Mouse (Mus musculus): ENCODE measurements at regions not wholly inside any gene's neighbourhood (a gene's known extent, or its start where the extent isn't known, plus 50 kb on each side); places are given as distances from the start of the nearest gene placed in this dataset.

DNA sequence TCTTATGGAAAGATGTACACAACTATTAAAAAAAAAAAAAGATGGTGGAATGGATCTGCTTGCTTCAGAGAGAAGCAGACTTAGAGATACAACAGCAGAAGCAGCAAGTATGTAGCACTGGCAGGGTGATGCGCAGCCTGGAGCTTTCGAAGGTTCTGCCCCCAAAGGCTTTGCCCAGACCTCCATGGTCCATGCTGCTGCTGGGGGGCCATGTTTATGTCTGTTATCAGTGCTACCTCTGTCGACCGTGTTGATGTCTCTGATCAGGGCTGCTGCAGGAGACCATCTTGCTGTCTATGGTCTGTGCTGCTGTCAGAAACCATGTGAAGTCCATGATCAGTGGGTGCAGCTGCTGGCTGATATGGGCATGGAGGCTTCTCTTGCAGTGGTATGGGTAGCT, 88.6 kb upstream of the Fam189a1 start:
- Histone ChIP-seq H3K27ac (ENCODE audit: low read depth, low read length) (no peak overlapping the region), H3K4me2 (ENCODE audit: low read depth) (no peak overlapping the region), H3K36me3 (ENCODE audit: insufficient read depth) (no peaks in the 10 kb centered on the region), H3K9ac (no peak overlapping the region), H3K4me1 (ENCODE audit: insufficient read depth) (no peaks in the 10 kb centered on the region), H3K9me3 (ENCODE audit: low read length) (no peaks in the 10 kb centered on the region), H3K27me3 (ENCODE audit: insufficient read depth, low read length) (no peaks in the 10 kb centered on the region), H3K4me3 (ENCODE audit: low read depth, low read length) (no peak overlapping the region)
- ATAC-seq (no peak), DNase-seq (no peak)
- 93% methylated on average over 4 of the region's 4 CpGs for WGBS
- no peak for TF ChIP-seq CTCF (IDR thresholded peaks at IDR 0.05; ENCODE audit: low read depth)

DNA sequence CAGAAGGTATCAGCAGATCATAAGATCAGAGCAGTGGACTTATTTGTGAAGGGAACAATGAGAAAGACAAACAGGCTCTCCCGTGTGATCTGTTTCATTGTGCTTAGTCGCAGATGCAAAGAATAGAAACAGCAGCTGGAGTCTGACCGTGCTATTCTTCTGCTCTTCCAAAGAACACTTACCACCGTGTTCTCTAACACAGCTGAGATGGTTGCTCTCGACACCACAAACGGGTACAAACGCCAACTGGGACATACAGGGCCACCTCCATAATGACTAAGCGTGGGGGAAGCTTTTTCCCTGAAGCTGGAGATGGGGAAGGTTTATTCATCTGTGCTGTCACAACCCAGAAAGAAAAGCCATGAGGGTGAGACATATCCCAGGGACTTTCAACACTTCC, 84.8 kb upstream of the Fam189a1 start:
- H3K4me2 ChIP-seq (ENCODE audit: low read depth) = no peak overlapping the region
- no peaks in the 10 kb centered on the region for H3K36me3 ChIP-seq (ENCODE audit: insufficient read depth)
- no peak overlapping the region for H3K27ac ChIP-seq (ENCODE audit: low read depth, low read length)
- no peak overlapping the region for H3K4me3 ChIP-seq (ENCODE audit: low read depth, low read length)
- ATAC-seq (no peak), DNase-seq (no peak)
- no peaks in the 10 kb centered on the region for H3K4me1 ChIP-seq (ENCODE audit: insufficient read depth)
- TF ChIP-seq CTCF (IDR thresholded peaks at IDR 0.05; ENCODE audit: low read depth) = no peak
- H3K27me3 ChIP-seq (ENCODE audit: insufficient read depth, low read length) = no peaks in the 10 kb centered on the region
- 19% methylated on average over 8 of the region's 8 CpGs for WGBS
- H3K9ac ChIP-seq = no peak overlapping the region
- no peaks in the 10 kb centered on the region for H3K9me3 ChIP-seq (ENCODE audit: low read length)

DNA sequence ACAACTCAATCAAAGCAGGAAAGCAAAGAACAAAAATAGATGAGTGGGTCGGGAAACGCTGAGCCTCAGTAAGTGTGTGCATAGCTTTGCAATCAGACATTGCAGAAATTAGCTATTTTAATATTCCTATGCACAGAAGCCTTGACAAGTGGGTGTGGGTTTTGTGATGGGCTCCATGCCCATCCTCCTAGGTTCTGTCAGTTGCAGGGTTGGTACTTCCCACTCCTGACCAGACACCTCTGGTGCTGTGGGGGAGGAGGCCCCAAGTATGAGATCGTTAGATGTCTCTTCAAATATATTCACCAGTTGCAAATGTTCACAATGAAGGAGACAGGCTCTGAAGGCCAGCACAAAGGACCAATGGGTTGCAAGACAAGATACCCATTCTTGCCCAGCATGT, 79.3 kb upstream of the Fam189a1 start:
- DNase-seq (no peak), ATAC-seq (no peak)
- H3K27ac ChIP-seq (ENCODE audit: low read depth, low read length) = no peak overlapping the region
- H3K9me3 ChIP-seq (ENCODE audit: low read length) = no peaks in the 10 kb centered on the region
- no peak for TF ChIP-seq CTCF (IDR thresholded peaks at IDR 0.05; ENCODE audit: low read depth)
- H3K36me3 ChIP-seq (ENCODE audit: insufficient read depth) = no peaks in the 10 kb centered on the region
- 78% methylated on average over 3 of the region's 3 CpGs for WGBS
- no peak overlapping the region for H3K4me2 ChIP-seq (ENCODE audit: low read depth)
- no peaks in the 10 kb centered on the region for H3K27me3 ChIP-seq (ENCODE audit: insufficient read depth, low read length)
- no peak overlapping the region for H3K9ac ChIP-seq
- no peak overlapping the region for H3K4me3 ChIP-seq (ENCODE audit: low read depth, low read length)
- H3K4me1 ChIP-seq (ENCODE audit: insufficient read depth) = no peaks in the 10 kb centered on the region

DNA sequence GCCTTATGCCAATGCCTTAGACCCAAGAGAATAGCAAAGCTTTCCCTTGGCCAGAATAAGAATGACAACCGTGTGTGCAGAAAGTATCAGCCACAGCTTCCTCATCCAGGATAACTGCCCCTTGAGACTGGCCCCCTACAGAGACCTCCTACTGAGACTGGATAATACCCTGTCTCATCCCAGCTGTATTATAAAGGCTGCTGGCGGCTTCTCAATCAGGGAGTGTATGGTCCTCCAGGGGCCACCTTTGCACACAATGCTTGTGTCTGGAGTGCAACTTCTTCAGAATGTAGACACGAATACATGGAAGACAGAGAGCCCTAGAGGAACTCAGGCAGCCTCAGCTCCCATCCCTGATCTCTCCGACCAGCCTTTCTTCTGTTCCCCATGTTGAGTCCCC, 77.3 kb upstream of the Fam189a1 start:
- DNase-seq (no peak), ATAC-seq (no peak)
- no peaks in the 10 kb centered on the region for H3K9me3 ChIP-seq (ENCODE audit: low read length)
- H3K36me3 ChIP-seq (ENCODE audit: insufficient read depth) = no peaks in the 10 kb centered on the region
- no peak overlapping the region for H3K4me2 ChIP-seq (ENCODE audit: low read depth)
- H3K4me1 ChIP-seq (ENCODE audit: insufficient read depth) = no peaks in the 10 kb centered on the region
- H3K4me3 ChIP-seq (ENCODE audit: low read depth, low read length) = no peak overlapping the region
- no peaks in the 10 kb centered on the region for H3K27me3 ChIP-seq (ENCODE audit: insufficient read depth, low read length)
- WGBS = 39% methylated on average over 4 of the region's 4 CpGs
- H3K27ac ChIP-seq (ENCODE audit: low read depth, low read length) = no peak overlapping the region
- H3K9ac ChIP-seq = no peak overlapping the region
- no peak for TF ChIP-seq CTCF (IDR thresholded peaks at IDR 0.05; ENCODE audit: low read depth)

DNA sequence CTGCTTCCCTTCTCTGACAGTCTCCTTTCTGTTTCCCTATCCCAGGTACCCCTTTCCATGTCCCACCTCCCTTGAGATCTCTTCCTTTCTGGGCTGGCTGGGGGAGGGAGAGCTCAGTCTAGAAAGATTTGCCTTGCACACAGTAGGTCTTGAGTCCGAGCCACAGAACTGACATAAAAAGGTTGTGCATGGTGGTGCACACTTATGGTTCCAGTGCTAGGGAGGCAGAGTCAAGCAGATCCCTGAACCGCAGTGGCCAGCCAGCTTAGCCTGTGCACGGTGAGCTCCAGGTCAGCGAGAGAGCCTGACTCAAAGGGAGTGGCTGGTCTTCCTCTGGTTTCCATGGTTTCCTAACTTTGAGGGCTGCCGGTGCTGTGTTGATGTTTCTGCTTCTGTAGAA, 72.9 kb upstream of the Fam189a1 start:
- Histone ChIP-seq H3K27ac (ENCODE audit: low read depth, low read length) (no peak overlapping the region), H3K9ac (no peak overlapping the region), H3K9me3 (ENCODE audit: low read length) (no peaks in the 10 kb centered on the region), H3K4me1 (ENCODE audit: insufficient read depth) (no peaks in the 10 kb centered on the region), H3K4me2 (ENCODE audit: low read depth) (no peak overlapping the region), H3K27me3 (ENCODE audit: insufficient read depth, low read length) (no peaks in the 10 kb centered on the region), H3K36me3 (ENCODE audit: insufficient read depth) (no peaks in the 10 kb centered on the region), H3K4me3 (ENCODE audit: low read depth, low read length) (no peak overlapping the region)
- DNase-seq (no peak), ATAC-seq (no peak)
- WGBS = 64% methylated on average over 5 of the region's 5 CpGs
- TF ChIP-seq CTCF (IDR thresholded peaks at IDR 0.05; ENCODE audit: low read depth) = no peak

DNA sequence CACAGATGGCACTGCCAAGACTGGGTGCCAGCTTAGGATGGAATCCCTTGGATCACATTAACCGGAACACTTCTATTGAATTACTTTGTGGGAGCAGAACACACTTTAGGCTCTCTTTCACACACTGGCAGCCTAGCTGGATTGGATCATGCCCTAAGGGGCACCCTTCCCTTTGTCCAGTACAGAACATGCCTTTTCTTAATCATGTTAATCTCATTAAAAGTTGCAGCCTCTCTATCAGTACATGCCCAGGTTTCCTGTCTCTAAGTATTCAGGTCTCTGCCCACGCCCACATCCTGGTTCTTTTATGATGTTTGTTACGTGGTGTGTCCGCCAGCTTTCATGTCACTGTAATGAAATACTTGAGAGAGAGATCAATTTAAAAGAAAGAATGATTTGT, 69.8 kb upstream of the Fam189a1 start:
- no peak overlapping the region for H3K27ac ChIP-seq (ENCODE audit: low read depth, low read length)
- no peak overlapping the region for H3K4me3 ChIP-seq (ENCODE audit: low read depth, low read length)
- H3K9ac ChIP-seq = no peak overlapping the region
- no peak for DNase-seq
- H3K4me1 ChIP-seq (ENCODE audit: insufficient read depth) = no peaks in the 10 kb centered on the region
- no peaks in the 10 kb centered on the region for H3K36me3 ChIP-seq (ENCODE audit: insufficient read depth)
- H3K9me3 ChIP-seq (ENCODE audit: low read length) = no peaks in the 10 kb centered on the region
- WGBS = 77% methylated on average over 4 of the region's 4 CpGs
- H3K4me2 ChIP-seq (ENCODE audit: low read depth) = no peak overlapping the region
- H3K27me3 ChIP-seq (ENCODE audit: insufficient read depth, low read length) = no peaks in the 10 kb centered on the region
- no peak for TF ChIP-seq CTCF (IDR thresholded peaks at IDR 0.05; ENCODE audit: low read depth)
- ATAC-seq = no peak

DNA sequence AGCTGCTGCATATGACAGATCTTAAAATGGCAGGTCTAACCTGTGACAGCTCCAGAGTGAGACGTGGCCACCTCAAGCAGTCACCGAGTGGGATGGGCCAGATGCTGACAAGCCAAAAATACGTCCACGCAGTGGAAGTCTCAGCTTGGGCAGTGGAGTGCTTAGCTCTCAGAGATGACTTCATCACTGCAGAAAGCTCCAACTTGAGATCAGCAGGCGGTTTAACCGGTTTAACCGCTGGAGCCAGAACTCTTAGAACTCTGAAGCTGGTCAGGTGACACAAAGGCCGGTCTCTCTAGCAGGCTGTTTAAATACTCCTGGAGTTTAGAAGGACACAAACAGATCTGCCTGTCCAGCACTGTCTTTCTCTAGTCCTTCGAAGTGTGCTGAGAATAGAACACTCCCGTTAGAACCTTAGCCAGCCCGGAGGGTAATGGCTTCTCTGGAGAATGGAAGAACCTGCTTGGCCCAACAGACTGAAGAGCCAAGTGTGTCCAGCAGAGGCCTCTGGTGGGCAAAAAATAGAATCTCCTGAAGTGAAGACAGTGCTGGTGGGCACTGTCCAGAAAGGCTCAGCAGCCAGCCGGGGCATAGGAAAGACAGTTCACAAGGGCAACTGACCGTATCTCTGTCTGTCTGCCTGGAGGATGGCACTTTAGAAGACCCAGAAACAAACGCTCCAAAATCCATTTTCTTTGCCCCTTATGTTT, 57.0 kb upstream of the Fam189a1 start:
- 86% methylated on average over 14 of the region's 14 CpGs for WGBS
- ATAC-seq = no peak

More for the DNA sequence above, 57.0 kb upstream of the Fam189a1 start:
- no peak overlapping the region for H3K9ac ChIP-seq
- peak; percentile 25 for TF ChIP-seq CTCF (IDR thresholded peaks at IDR 0.05; ENCODE audit: low read depth)
- H3K4me2 ChIP-seq (ENCODE audit: low read depth) = no peak overlapping the region
- H3K27ac ChIP-seq (ENCODE audit: low read depth, low read length) = no peak overlapping the region
- H3K4me3 ChIP-seq (ENCODE audit: low read depth, low read length) = no peak overlapping the region
- H3K36me3 ChIP-seq (ENCODE audit: insufficient read depth) = no peaks in the 10 kb centered on the region
- no peaks in the 10 kb centered on the region for H3K4me1 ChIP-seq (ENCODE audit: insufficient read depth)
- no peaks in the 10 kb centered on the region for H3K27me3 ChIP-seq (ENCODE audit: insufficient read depth, low read length)
- no peaks in the 10 kb centered on the region for H3K9me3 ChIP-seq (ENCODE audit: low read length)
- no peak for DNase-seq

Data from forebrain, postnatal 0 days (tissue).